Mouse (Mus musculus): ENCODE results near the gene Myf6. TPM values are rescaled to one million over a fixed set of nuclear protein-coding genes. Genes with fewer than 3 reads are reported as not detected.

The Myf6 gene
- total RNA-seq (2021) = 100 to 1,000 TPM in 1 of 2 experiments, 10 to 100 TPM in 1; 96.5 to 154 TPM
- long read RNA-seq, experiment 1, transcript Myf6-201 (3 exons, 1,263 nt) = major isoform, 122 of 126 reads
- long read RNA-seq, experiment 1, partial matches to known transcripts = 2 of 126 reads
- long read RNA-seq, experiment 1, other reads (novel, unspliced or antisense) = 2 of 126 reads
- long read RNA-seq, experiment 2, transcript Myf6-201 (3 exons, 1,263 nt) = major isoform, 156 of 166 reads
- long read RNA-seq, experiment 2, partial matches to known transcripts = 8 of 166 reads
- long read RNA-seq, experiment 2, other reads (novel, unspliced or antisense) = 2 of 166 reads

GRCm38 (mm10) chr10:107494568-107494967 lies at the start of gene Myf6:
TSS of gene Myf6 (minus strand) at chr10:107494737.
- DNase-seq (ENCODE audit: low spot score) = peak; percentile 57

- no peak for DNase-seq (ENCODE audit: low spot score)
Measured at GRCm38 (mm10) chr10:107543026-107543425, 48.5 kb upstream of the Myf6 start.

GRCm38 (mm10) chr10:107528758-107529157 lies 34.2 kb upstream of the Myf6 start:
- DNase-seq (ENCODE audit: low spot score) = no peak

GRCm38 (mm10) chr10:107519216-107519615 lies 24.7 kb upstream of the Myf6 start:
- DNase-seq (ENCODE audit: low spot score) = no peak

- no peak for DNase-seq (ENCODE audit: low spot score)
Measured at GRCm38 (mm10) chr10:107516641-107517040, 22.1 kb upstream of the Myf6 start.

- no peak for DNase-seq (ENCODE audit: low spot score)
Measured at GRCm38 (mm10) chr10:107514735-107515134, 20.2 kb upstream of the Myf6 start.

GRCm38 (mm10) chr10:107506397-107506796 lies 11.9 kb upstream of the Myf6 start:
- DNase-seq (ENCODE audit: low spot score) = peak; percentile 49

- no peak for DNase-seq (ENCODE audit: low spot score)
Measured at GRCm38 (mm10) chr10:107503430-107503829, 8.9 kb upstream of the Myf6 start.

- no peak for DNase-seq (ENCODE audit: low spot score)
Measured at GRCm38 (mm10) chr10:107502193-107502592, 7.7 kb upstream of the Myf6 start.

- DNase-seq (ENCODE audit: low spot score) = peak; percentile 74
Measured at GRCm38 (mm10) chr10:107499656-107500055, 5.1 kb upstream of the Myf6 start.

GRCm38 (mm10) chr10:107496402-107496801 lies 1.9 kb upstream of the Myf6 start:
- no peak for DNase-seq (ENCODE audit: low spot score)

GRCm38 (mm10) chr10:107493580-107494474 lies 710 bp downstream of the Myf6 start:
- no peak for DNase-seq (ENCODE audit: low spot score)

- no peak for DNase-seq (ENCODE audit: low spot score)
Measured at GRCm38 (mm10) chr10:107492867-107493579, 1.5 kb downstream of the Myf6 start.

- DNase-seq (ENCODE audit: low spot score) = no peak
Measured at GRCm38 (mm10) chr10:107488654-107489315, 5.8 kb downstream of the Myf6 start.

- DNase-seq (ENCODE audit: low spot score) = no peak
Measured at GRCm38 (mm10) chr10:107486770-107487169, 7.8 kb downstream of the Myf6 start.

- no peak for DNase-seq (ENCODE audit: low spot score)
Measured at GRCm38 (mm10) chr10:107485870-107486269, 8.7 kb downstream of the Myf6 start, which contains the start of gene Myf5. TSS of gene Myf5 (minus strand) at chr10:107486134.

- no peak for DNase-seq (ENCODE audit: low spot score)
Measured at GRCm38 (mm10) chr10:107484050-107484449, 10.5 kb downstream of the Myf6 start.

- no peak for DNase-seq (ENCODE audit: low spot score)
Measured at GRCm38 (mm10) chr10:107473497-107473896, 21.0 kb downstream of the Myf6 start.

- no peak for DNase-seq (ENCODE audit: low spot score)
Measured at GRCm38 (mm10) chr10:107471712-107472111, 22.8 kb downstream of the Myf6 start.

GRCm38 (mm10) chr10:107467819-107468218 lies 26.7 kb downstream of the Myf6 start:
- no peak for DNase-seq (ENCODE audit: low spot score)

Data from gastrocnemius, adult 18-20 months (tissue).